ENCODE assay signal across 16 mouse cellular contexts in genomic region chr16:12887381-12887780, GRCm38 (mm10).
"Had no signal": no experiment of that assay in that cellular context is flagged by ENCODE, and none has a peak within 500 bp of the region (broad histone marks: within the 10 kb centered on the region; RNA-seq: fewer than 3 reads in every experiment).

No protein-coding gene starts in this region.

- H3K9me3 ChIP-seq: neural tube, embryonic 13.5 days; neural tube, embryonic 15.5 days; stomach, embryonic 15.5 days had no signal

- H3K36me3 ChIP-seq: neural tube, embryonic 13.5 days; neural tube, embryonic 15.5 days; stomach, embryonic 15.5 days had no signal

- H3K9ac ChIP-seq: neural tube, embryonic 13.5 days; neural tube, embryonic 15.5 days; stomach, embryonic 15.5 days had no signal

- H3K4me1 ChIP-seq: stomach, embryonic 15.5 days had no signal

- H3K4me2 ChIP-seq: neural tube, embryonic 13.5 days; neural tube, embryonic 15.5 days; stomach, embryonic 15.5 days had no signal

- H3K27me3 ChIP-seq: neural tube, embryonic 13.5 days; neural tube, embryonic 15.5 days; stomach, embryonic 15.5 days had no signal

- H3K27ac ChIP-seq: neural tube, embryonic 13.5 days; neural tube, embryonic 15.5 days; stomach, embryonic 15.5 days; stomach, postnatal 0 days had no signal

- DNase-seq: retina, postnatal 1 day; right cerebral cortex, adult 18-20 months; right cerebral cortex, postnatal 14 days; right cerebral cortex, postnatal 25 days; right cerebral cortex, postnatal 4 days; spleen, adult 18-20 months; thymus, adult 18-20 months; thymus, adult 2 months; thymus, postnatal 14 days; thymus, postnatal 25 days; thymus, postnatal 36 days; thymus, postnatal 4 days had no signal

- H3K4me3 ChIP-seq: neural tube, embryonic 13.5 days; neural tube, embryonic 15.5 days; stomach, embryonic 15.5 days had no signal
